ENCODE assay signal across 22 mouse cellular contexts in genomic region chr15:79656451-79656850, GRCm38 (mm10). TPM values are rescaled to one million over a fixed set of nuclear protein-coding genes. Genes with fewer than 3 reads are reported as not detected.
DNase-seq lines count a peak whose midpoint lies in the region; ATAC-seq lines count a peak whose summit lies in the region.
"Had no signal": no experiment of that assay in that cellular context is flagged by ENCODE, and none has a peak within 500 bp of the region (broad histone marks: within the 10 kb centered on the region; RNA-seq: fewer than 3 reads in every experiment).

No protein-coding gene starts in this region.

- no peak overlapping the region for H3K4me2 ChIP-seq in stomach, embryonic 16.5 days (ENCODE audit: low read depth, low read length)
- H3K4me2 ChIP-seq: embryonic facial prominence, embryonic 15.5 days; heart, embryonic 12.5 days; hindbrain, embryonic 12.5 days had no signal

- DNase-seq in frontal cortex, postnatal 36 days (ENCODE audit: low spot score in 2 of 2) = peak; percentile 54 to 56
- no peak for DNase-seq in frontal cortex, postnatal 10 days (ENCODE audit: low spot score in 2 of 2)
- peak; percentile 50 to 61 for DNase-seq in left cerebral cortex, adult 18-20 months (ENCODE audit: low spot score in 2 of 2)
- no peak for DNase-seq in left cerebral cortex, postnatal 10 days (ENCODE audit: extremely low spot score in 1 of 2, low spot score in 2 of 2)
- peak; percentile 60 to 74 for DNase-seq in right cerebral cortex, adult 2 months (ENCODE audit: low spot score in 2 of 2)
- DNase-seq in right cerebral cortex, postnatal 10 days (ENCODE audit: low spot score in 2 of 2) = no peak
- DNase-seq in heart, adult 18-20 months = no peak
- DNase-seq: adrenal gland, postnatal 14 days; cerebellum, adult 18-20 months; cerebellum, postnatal 36 days; heart, postnatal 14 days; kidney, postnatal 4 days; liver, postnatal 0 days; lung, postnatal 10 days had no signal

- 73% methylated on average over 14 of the region's 14 CpGs for WGBS in stomach, embryonic 16.5 days

- H3K9ac ChIP-seq in stomach, embryonic 16.5 days (ENCODE audit: low read length) = no peak overlapping the region
- H3K9ac ChIP-seq: embryonic facial prominence, embryonic 15.5 days; heart, embryonic 12.5 days; hindbrain, embryonic 12.5 days; liver, postnatal 0 days had no signal

- H3K4me3 ChIP-seq in stomach, embryonic 16.5 days (replicated peaks; ENCODE audit: low read length) = no peak overlapping the region
- H3K4me3 ChIP-seq: embryonic facial prominence, embryonic 15.5 days; heart, embryonic 12.5 days; hindbrain, embryonic 12.5 days; limb, embryonic 10.5 days had no signal

- no peaks in the 10 kb centered on the region for H3K36me3 ChIP-seq in stomach, embryonic 16.5 days (ENCODE audit: control insufficient read depth, insufficient read depth, low read length)

- peaks cover under 1% of the 10 kb centered on the region; the same call in 1 of the 2 replicates for H3K9me3 ChIP-seq in stomach, embryonic 16.5 days (replicated peaks; ENCODE audit: control insufficient read depth, low read length)
- H3K9me3 ChIP-seq: embryonic facial prominence, embryonic 15.5 days; G1E; hindbrain, embryonic 12.5 days; limb, embryonic 10.5 days had no signal

- intact Hi-C loops in left cerebral cortex, postnatal 10 days (cut with DNase I) = loop anchor here (10.0 kb wide), 1 partner anchor 112 kb away; the partner anchor contains the start of gene Ddx17

- H3K4me1 ChIP-seq in stomach, embryonic 16.5 days (ENCODE audit: control insufficient read depth, insufficient read depth, low read length) = peaks cover 6% of the 10 kb centered on the region

- no peaks in the 10 kb centered on the region for H3K27me3 ChIP-seq in stomach, embryonic 16.5 days (ENCODE audit: control insufficient read depth, insufficient read depth, low read length)
- H3K27me3 ChIP-seq: embryonic facial prominence, embryonic 15.5 days; heart, embryonic 12.5 days; hindbrain, embryonic 12.5 days had no signal

- H3K27ac ChIP-seq in stomach, embryonic 16.5 days (ENCODE audit: low read length) = peak overlapping the region; percentile 82
- H3K27ac ChIP-seq: embryonic facial prominence, embryonic 15.5 days; hindbrain, embryonic 12.5 days; limb, embryonic 10.5 days had no signal

- peak; percentile 22; the same call in 1 of the 2 replicates for ATAC-seq in stomach, embryonic 16.5 days (ENCODE audit: insufficient read depth, low FRiP score)
- ATAC-seq: forebrain, embryonic 16.5 days; liver, postnatal 0 days; midbrain, embryonic 16.5 days had no signal

RNA-seq across cellular contexts. Expression of gene Fam227a, which starts 2.3 kb away (rescaled TPM):
- 10 to 100 TPM in 1 of 2 experiments, 1 to 10 TPM in 1; 9.3 to 10.0 TPM for total RNA-seq in left cerebral cortex, adult 18-20 months (2021)
- total RNA-seq in left cerebral cortex, postnatal 10 days (2021) = 10 to 100 TPM; 10.4 to 10.6 TPM
- 0.92 and 1.1 TPM in 2 replicates for polyA plus RNA-seq in stomach, embryonic 16.5 days (2015; fragmentation: Nextera tagmentation; extraction: Ambion mirVana)
- total RNA-seq in heart, adult 18-20 months (2021) = under 1 TPM; 0.37 to 0.77 TPM

RNA-seq across cellular contexts. Expression of gene Cby1, which starts 2.5 kb away (rescaled TPM):
- 10 to 100 TPM; 42.4 to 47.0 TPM for total RNA-seq in left cerebral cortex, adult 18-20 months (2021)
- total RNA-seq in left cerebral cortex, postnatal 10 days (2021) = 10 to 100 TPM; 54.5 to 61.0 TPM
- 48.0 and 48.1 TPM in 2 replicates for polyA plus RNA-seq in stomach, embryonic 16.5 days (2015; fragmentation: Nextera tagmentation; extraction: Ambion mirVana)
- 10 to 100 TPM; 18.7 to 23.6 TPM for total RNA-seq in heart, adult 18-20 months (2021)

RNA-seq across cellular contexts. Expression of gene Tomm22, which starts 14.2 kb away (rescaled TPM):
- 100 to 1,000 TPM; 102 to 108 TPM for total RNA-seq in left cerebral cortex, adult 18-20 months (2021)
- 100 to 1,000 TPM; 108 to 112 TPM for total RNA-seq in left cerebral cortex, postnatal 10 days (2021)
- 231 and 236 TPM in 2 replicates for polyA plus RNA-seq in stomach, embryonic 16.5 days (2015; fragmentation: Nextera tagmentation; extraction: Ambion mirVana)
- 100 to 1,000 TPM; 112 to 126 TPM for total RNA-seq in heart, adult 18-20 months (2021)

RNA-seq across cellular contexts. Expression of gene Josd1, which starts 31.3 kb away (rescaled TPM):
- 10 to 100 TPM; 65.8 to 71.5 TPM for total RNA-seq in left cerebral cortex, adult 18-20 months (2021)
- 10 to 100 TPM; 43.7 to 46.1 TPM for total RNA-seq in left cerebral cortex, postnatal 10 days (2021)
- polyA plus RNA-seq in stomach, embryonic 16.5 days (2015; fragmentation: Nextera tagmentation; extraction: Ambion mirVana) = 16.1 and 16.6 TPM in 2 replicates
- total RNA-seq in heart, adult 18-20 months (2021) = 10 to 100 TPM; 23.4 to 26.2 TPM

RNA-seq across cellular contexts. Expression of gene Gtpbp1, which starts 34.2 kb away (rescaled TPM):
- 10 to 100 TPM; 52.7 to 53.4 TPM for total RNA-seq in left cerebral cortex, adult 18-20 months (2021)
- total RNA-seq in left cerebral cortex, postnatal 10 days (2021) = 10 to 100 TPM; 44.9 to 48.5 TPM
- 24.0 and 24.6 TPM in 2 replicates for polyA plus RNA-seq in stomach, embryonic 16.5 days (2015; fragmentation: Nextera tagmentation; extraction: Ambion mirVana)
- 10 to 100 TPM; 26.0 to 28.8 TPM for total RNA-seq in heart, adult 18-20 months (2021)

Comparison
In these comparisons a context has a peak if more than half of its experiments do, and no peak if none do; other contexts are left out.
1. DNase-seq: peak in frontal cortex, postnatal 36 days (2 of 2), left cerebral cortex, adult 18-20 months (2 of 2) and right cerebral cortex, adult 2 months (2 of 2); none in frontal cortex, postnatal 10 days (0 of 2), left cerebral cortex, postnatal 10 days (0 of 2), right cerebral cortex, postnatal 10 days (0 of 2) and heart, adult 18-20 months (0 of 2).
2. RNA of gene Fam227a, which starts 2.3 kb away (total RNA-seq): 10.4 to 10.6 TPM in left cerebral cortex, postnatal 10 days and 9.3 to 10.0 TPM in left cerebral cortex, adult 18-20 months; 0.37 to 0.77 TPM in heart, adult 18-20 months; every median in the first group is over 4 times any median in the second.